Mouse (Mus musculus): Measurements from ENCODE around the gene Riok2.

- TF ChIP-seq CTCF (IDR thresholded peaks at IDR 0.05; ENCODE audit: insufficient read depth, low read depth, low read length): no peak
- TF ChIP-seq POLR2A (IDR thresholded peaks at IDR 0.05; ENCODE audit: insufficient read depth, low read depth, low read length): peak; percentile 9; the same call in 1 of the 2 replicates
Measured at GRCm38 (mm10) chr17:17373918-17374910, at the start of gene Riok2.

Data from olfactory bulb, adult 2 months (tissue).